Mouse (Mus musculus) gastrocnemius, adult 18-20 months (tissue): ENCODE measurements at regions not wholly inside any gene's neighbourhood (a gene's known extent, or its start where the extent isn't known, plus 50 kb on each side); places are given as distances from the start of the nearest gene placed in this dataset.

Experiments used
- DNase-seq: peaks from one replicate; pipeline ENCODE4 v3.0.0; 2021; ENCODE audit warnings: low spot score

DNA sequence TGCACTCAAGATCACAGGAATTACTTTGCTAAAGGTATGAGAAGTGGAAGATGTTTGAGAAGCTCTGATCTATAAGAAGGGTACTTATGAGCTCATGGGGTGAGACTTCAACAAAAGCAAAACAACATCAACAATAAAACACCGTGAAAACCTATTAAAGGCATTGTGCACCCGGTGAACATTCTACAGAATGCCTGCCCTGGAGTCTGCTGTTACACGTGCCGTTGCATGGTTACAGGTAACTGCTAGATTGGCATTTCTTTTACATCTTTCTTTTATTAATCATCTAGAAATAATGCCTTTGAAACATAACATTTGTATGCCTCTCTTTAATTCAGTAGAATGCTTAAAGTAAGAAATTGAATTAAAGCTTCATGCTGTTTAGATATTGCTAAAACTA lies 661.0 kb downstream of the Pcdh18 start:
- DNase-seq: no peak

DNA sequence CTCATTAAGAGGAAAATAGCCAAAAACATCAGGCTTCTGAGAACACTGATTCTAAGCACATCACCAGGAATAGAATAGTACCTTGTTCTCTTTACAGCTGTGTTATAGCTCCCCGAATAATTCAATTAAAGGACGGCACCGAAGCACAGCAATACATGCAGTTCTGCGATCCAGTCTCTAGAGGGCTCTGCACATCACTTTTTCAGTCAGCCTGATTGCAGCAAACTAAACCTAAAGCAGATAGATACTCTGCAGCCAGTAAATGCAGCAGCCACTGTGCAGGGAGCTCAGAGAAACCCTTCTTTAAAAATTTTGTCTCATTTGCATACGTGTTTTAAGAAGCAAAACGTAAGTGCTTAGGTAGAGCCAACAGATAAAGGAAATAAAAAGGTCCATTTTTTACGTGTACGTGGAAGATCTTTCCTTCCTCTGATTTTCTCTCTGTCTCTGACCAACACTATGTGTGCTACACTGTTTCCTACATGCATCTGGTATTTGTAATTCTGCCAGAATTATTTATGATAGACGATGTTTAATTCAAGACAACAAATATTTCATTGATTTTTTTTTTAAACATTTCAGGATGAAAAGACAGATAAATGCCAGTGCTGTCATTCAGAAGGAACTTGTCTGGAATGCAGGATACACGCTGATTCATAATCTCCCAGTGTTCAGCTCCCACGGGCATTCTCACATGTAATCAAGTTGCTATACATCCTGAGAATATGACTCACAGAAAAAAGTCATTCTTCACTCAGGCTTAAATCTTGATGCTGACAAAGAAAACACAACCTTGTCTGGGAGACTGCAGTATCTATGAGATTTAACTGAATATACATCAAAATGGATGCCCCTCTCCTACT lies 663.1 kb downstream of the Pcdh18 start:
- DNase-seq: peak; percentile 34

DNA sequence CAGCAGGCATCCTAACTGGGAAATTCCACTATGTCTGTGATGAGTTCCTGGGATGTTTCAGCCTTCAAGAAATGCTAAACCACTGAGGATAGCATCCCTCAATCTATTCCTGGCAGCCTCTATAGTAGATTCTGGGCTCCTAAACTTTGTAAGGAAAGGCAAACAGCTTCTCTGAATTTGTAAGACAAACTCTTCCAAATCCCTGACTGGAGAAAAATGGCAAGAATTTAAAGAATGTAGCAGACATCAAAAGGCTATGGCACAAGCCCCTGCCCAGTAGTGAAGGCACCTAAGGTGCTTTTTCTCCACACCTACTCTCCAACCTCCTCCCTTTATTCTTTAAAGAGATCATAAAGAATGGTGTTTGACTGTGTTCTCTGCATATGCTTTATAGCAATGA lies 688.3 kb downstream of the Pcdh18 start:
- DNase-seq: no peak

DNA sequence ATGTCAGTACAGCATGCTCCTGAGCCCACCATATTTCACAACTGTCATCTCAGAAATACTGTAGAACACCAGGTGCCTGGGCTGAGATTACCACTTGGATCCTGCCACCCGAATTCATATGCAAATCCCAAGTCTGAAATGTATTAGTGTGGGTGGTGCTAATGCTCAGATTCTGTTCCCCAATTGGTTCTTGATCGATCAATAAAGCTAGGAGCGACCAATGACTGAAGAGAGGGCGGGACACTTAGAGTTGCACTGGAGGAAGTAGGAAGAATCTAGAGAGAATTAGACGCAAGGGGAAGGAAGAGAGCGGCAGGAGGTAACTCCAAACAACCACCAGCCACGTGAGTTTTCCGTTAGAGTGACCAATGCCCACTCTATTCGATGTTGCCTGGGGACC lies 695.0 kb downstream of the Pcdh18 start:
- DNase-seq: no peak

DNA sequence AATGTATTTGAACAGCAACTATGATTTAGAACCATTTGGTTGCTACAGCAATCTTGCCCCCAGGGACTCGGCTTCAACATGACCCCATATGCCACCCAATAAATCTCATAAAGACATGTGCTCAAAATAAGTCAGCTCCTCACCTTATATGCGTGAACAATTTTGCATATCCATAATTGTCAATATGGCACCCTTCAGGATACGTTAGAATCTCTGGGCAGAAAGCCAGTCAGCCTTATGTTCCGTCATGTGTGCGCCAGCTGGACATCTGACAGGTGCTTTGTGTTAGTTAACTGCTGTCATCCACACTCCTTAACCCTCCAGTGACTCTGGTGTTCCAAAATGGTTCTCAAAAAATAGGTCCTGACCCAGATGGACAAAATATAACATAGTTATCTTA lies 724.1 kb downstream of the Pcdh18 start:
- no peak for DNase-seq

DNA sequence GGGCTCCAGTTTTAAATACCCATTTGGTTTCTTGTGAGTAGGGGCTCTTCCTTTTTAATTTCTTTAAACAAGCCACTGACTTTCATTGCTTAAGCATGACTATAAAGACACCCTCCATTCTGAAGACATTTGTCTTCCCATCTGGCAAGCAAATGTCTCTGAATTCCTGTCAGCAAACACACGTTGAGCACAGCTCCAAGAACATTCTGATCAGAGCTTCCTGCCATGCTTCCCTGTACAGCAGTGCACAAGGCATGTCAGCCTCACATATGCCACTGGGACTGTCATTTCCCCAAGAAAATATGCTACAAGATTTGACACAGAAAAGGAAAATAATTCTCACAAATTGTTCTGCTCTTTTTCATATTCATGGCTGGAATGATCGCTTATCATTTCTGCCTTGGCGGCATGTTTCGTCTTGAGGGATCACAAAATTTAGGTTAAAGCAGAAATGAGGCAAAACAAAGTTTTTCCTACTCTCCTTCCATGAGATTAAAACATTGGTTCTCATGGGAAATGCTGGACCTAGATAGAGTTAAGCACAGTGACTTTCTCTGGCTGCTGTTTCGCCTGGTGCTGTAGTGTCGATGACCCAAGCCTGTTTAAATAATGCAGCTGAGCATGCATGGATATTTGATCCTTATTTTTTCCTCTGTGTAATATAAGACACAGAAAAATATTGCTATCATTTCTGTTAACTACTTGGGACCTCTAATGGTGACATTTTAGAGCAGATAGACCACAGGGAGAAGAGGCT lies 747.7 kb downstream of the Pcdh18 start:
- DNase-seq: no peak
